Mouse (Mus musculus) heart, adult 2 months (tissue): ENCODE data around the gene Glyr1.

Experiments
- CTCF ChIP-seq: fragments of 200-600 bp; IDR thresholded peaks from 2 replicates; pipeline ENCODE4 v1.8.1; 2022; ENCODE audit warnings: antibody characterized with exemption, mild to moderate bottlenecking, moderate library complexity
- EP300 ChIP-seq: fragments of 200-500 bp; IDR thresholded peaks from 2 replicates; pipeline ENCODE4 v1.6.1; 2011; ENCODE audit warnings: low read depth, low read length, control low read depth; ENCODE audit not compliant: insufficient read depth
- POLR2A ChIP-seq: fragments of 200-500 bp; IDR thresholded peaks from 2 replicates; pipeline ENCODE4 v1.6.1; 2011; ENCODE audit warnings: mild to moderate bottlenecking, low read depth, low read length, control low read depth; ENCODE audit not compliant: insufficient read depth

- no peak for TF ChIP-seq CTCF
- TF ChIP-seq POLR2A: no peak
- no peak for TF ChIP-seq EP300
Measured at GRCm38 (mm10) chr16:4968426-4968825, 81.2 kb downstream of the Glyr1 start.
